Mouse (Mus musculus): ENCODE results near the gene Eppin.

- TF ChIP-seq CTCF (IDR thresholded peaks at IDR 0.05; ENCODE audit: borderline replicate concordance, control insufficient read depth, extremely low read depth, insufficient read depth, low read length, poor library complexity) (no peak), POLR2A (IDR thresholded peaks at IDR 0.05; ENCODE audit: control insufficient read depth, extremely low read depth, insufficient read depth, low read length, poor library complexity) (no peak)
These were observed 43.2 kb downstream of the Eppin start for GRCm38 (mm10) chr2:164549963-164550894.

Data from thymus, adult 2 months (tissue).